Mouse (Mus musculus): Measurements from ENCODE around the gene Actr1a.

The Actr1a gene

GRCm38 (mm10) chr19:46395109-46396009, at the start of gene Actr1a:
Gene Actr1a, minus strand, starts transcription at chr19:46395748.
- peak; percentile 100 for DNase-seq (ENCODE audit: low spot score)

- peak; percentile 93 for DNase-seq (ENCODE audit: low spot score)
Measured at GRCm38 (mm10) chr19:46444209-46444608, 48.7 kb upstream of the Actr1a start.

- no peak for DNase-seq (ENCODE audit: low spot score)
Measured at GRCm38 (mm10) chr19:46443509-46443908, 48.0 kb upstream of the Actr1a start.

- DNase-seq (ENCODE audit: low spot score): peak; percentile 57
Measured at GRCm38 (mm10) chr19:46435492-46435891, 39.9 kb upstream of the Actr1a start.

- DNase-seq (ENCODE audit: low spot score): peak; percentile 68
Measured at GRCm38 (mm10) chr19:46434591-46434990, 39.0 kb upstream of the Actr1a start.

- DNase-seq (ENCODE audit: low spot score): no peak
Measured at GRCm38 (mm10) chr19:46434148-46434547, 38.6 kb upstream of the Actr1a start.

- no peak for DNase-seq (ENCODE audit: low spot score)
Measured at GRCm38 (mm10) chr19:46433712-46434111, 38.2 kb upstream of the Actr1a start.

- DNase-seq (ENCODE audit: low spot score): no peak
Measured at GRCm38 (mm10) chr19:46429250-46429649, 33.7 kb upstream of the Actr1a start.

- DNase-seq (ENCODE audit: low spot score): no peak
Measured at GRCm38 (mm10) chr19:46426488-46426887, 30.9 kb upstream of the Actr1a start.

GRCm38 (mm10) chr19:46425266-46425665, 29.7 kb upstream of the Actr1a start:
- no peak for DNase-seq (ENCODE audit: low spot score)

- DNase-seq (ENCODE audit: low spot score): peak; percentile 63
Measured at GRCm38 (mm10) chr19:46422384-46423338, 27.1 kb upstream of the Actr1a start.

- no peak for DNase-seq (ENCODE audit: low spot score)
Measured at GRCm38 (mm10) chr19:46420410-46420809, 24.9 kb upstream of the Actr1a start.

GRCm38 (mm10) chr19:46418051-46418450, 22.5 kb upstream of the Actr1a start:
- DNase-seq (ENCODE audit: low spot score): no peak

- DNase-seq (ENCODE audit: low spot score): no peak
Measured at GRCm38 (mm10) chr19:46416276-46416675, 20.7 kb upstream of the Actr1a start.

- DNase-seq (ENCODE audit: low spot score): no peak
Measured at GRCm38 (mm10) chr19:46414486-46414885, 18.9 kb upstream of the Actr1a start.

GRCm38 (mm10) chr19:46413969-46414368, 18.4 kb upstream of the Actr1a start:
- DNase-seq (ENCODE audit: low spot score): no peak

GRCm38 (mm10) chr19:46412056-46412805, 16.7 kb upstream of the Actr1a start:
- DNase-seq (ENCODE audit: low spot score): no peak

- no peak for DNase-seq (ENCODE audit: low spot score)
Measured at GRCm38 (mm10) chr19:46409506-46409905, 14.0 kb upstream of the Actr1a start.

GRCm38 (mm10) chr19:46406592-46407386, 11.2 kb upstream of the Actr1a start:
- no peak for DNase-seq (ENCODE audit: low spot score)

GRCm38 (mm10) chr19:46404030-46404429, 8.5 kb upstream of the Actr1a start:
- no peak for DNase-seq (ENCODE audit: low spot score)

- DNase-seq (ENCODE audit: low spot score): no peak
Measured at GRCm38 (mm10) chr19:46400558-46400957, 5.0 kb upstream of the Actr1a start.

Measured in retina, embryonic 14.5 days (tissue).